Mouse (Mus musculus) MEL (cell line): ENCODE data around the gene Pak7. TPM values are rescaled to one million over a fixed set of nuclear protein-coding genes. Genes with fewer than 3 reads are reported as not detected.

Experiments used
- DNase-seq: peaks from one replicate; pipeline ENCODE4 v3.0.0; 2011; ENCODE audit warnings: low read depth, low spot score
- H3K27ac ChIP-seq: 2 replicates; pipeline ENCODE4 v1.5.1; 2012; ENCODE audit warnings: low read depth, mild to moderate bottlenecking, control low read depth, low read length, moderate library complexity; ENCODE audit not compliant: control insufficient read depth
- H3K27me3 ChIP-seq, 2 experiments: fragments of 150-350 bp in 1 of 2; sonication (generic) in 1 of 2; 2 replicates each; pipeline ENCODE4 v1.6.1; 2012; ENCODE audit warnings: low read length in 2 of 2, mild to moderate bottlenecking in 2 of 2, improper control_type of control experiment in 1 of 2, moderate library complexity in 1 of 2; ENCODE audit not compliant: insufficient read depth in 2 of 2, control insufficient read depth in 1 of 2
- H3K36me3 ChIP-seq, 2 experiments: 2 replicates each; pipeline ENCODE4 v1.6.1; 2012 to 2014; ENCODE audit warnings: low read length in 2 of 2, improper control_type of control experiment in 1 of 2, inconsistent platforms in 1 of 2, mild to moderate bottlenecking in 1 of 2; ENCODE audit not compliant: insufficient read depth in 2 of 2, control insufficient read depth in 1 of 2
- H3K4me1 ChIP-seq, 2 experiments: fragments of 150-350 bp in 1 of 2; sonication (generic) in 1 of 2; 2 replicates each; pipeline ENCODE4 v1.6.1; 2012; ENCODE audit warnings: low read length in 2 of 2, improper control_type of control experiment in 1 of 2, mild to moderate bottlenecking in 1 of 2; ENCODE audit not compliant: insufficient read depth in 2 of 2, control insufficient read depth in 1 of 2
- H3K4me3 ChIP-seq, 2 experiments: fragments of 150-350 bp in 1 of 2; sonication (generic) in 1 of 2; 2 replicates each; pipeline ENCODE4 v1.5.1; 2012; ENCODE audit warnings: low read depth in 2 of 2, low read length in 2 of 2, mild to moderate bottlenecking in 2 of 2, moderate library complexity in 2 of 2, control low read depth in 1 of 2, improper control_type of control experiment in 1 of 2; ENCODE audit not compliant: control insufficient read depth in 1 of 2, insufficient read depth in 1 of 2
- H3K79me2 ChIP-seq: 2 replicates; pipeline ENCODE4 v1.6.1; 2012; ENCODE audit warnings: mild to moderate bottlenecking, low read length, moderate library complexity; ENCODE audit not compliant: control insufficient read depth, poor library complexity, insufficient read depth
- H3K9ac ChIP-seq: 2 replicates; pipeline ENCODE4 v1.6.1; 2012; ENCODE audit warnings: low read depth, mild to moderate bottlenecking, control low read depth, low read length, moderate library complexity; ENCODE audit not compliant: control insufficient read depth, poor library complexity, severe bottlenecking
- H3K9me3 ChIP-seq: fragments of 150-350 bp; sonication (generic); replicated peaks from 2 replicates; pipeline ENCODE4 v1.6.1; 2012; ENCODE audit warnings: mild to moderate bottlenecking, low read length, improper control_type of control experiment, moderate library complexity; ENCODE audit not compliant: insufficient read depth
- CHD1 ChIP-seq: IDR thresholded peaks from 2 replicates; pipeline ENCODE4 v1.6.1; 2012; ENCODE audit warnings: low read depth, mild to moderate bottlenecking, inconsistent platforms, low read length, improper control_type of control experiment
- ETS1 ChIP-seq: IDR thresholded peaks from 2 replicates; pipeline ENCODE4 v1.6.1; 2012; ENCODE audit warnings: low read depth, mild to moderate bottlenecking, inconsistent platforms, low read length, improper control_type of control experiment, moderate library complexity
- HCFC1 ChIP-seq: IDR thresholded peaks from 2 replicates; pipeline ENCODE4 v1.6.1; 2012; ENCODE audit warnings: low read depth, mild to moderate bottlenecking, inconsistent platforms, low read length, improper control_type of control experiment, moderate library complexity
- MAFK ChIP-seq: IDR thresholded peaks from 2 replicates; pipeline ENCODE4 v1.6.1; 2011; ENCODE audit warnings: low read depth, mild to moderate bottlenecking, low read length, improper control_type of control experiment, borderline replicate concordance
- MEF2A ChIP-seq: IDR thresholded peaks from 2 replicates; pipeline ENCODE4 v1.6.1; 2014; ENCODE audit warnings: low read depth, mild to moderate bottlenecking, inconsistent platforms, low read length, improper control_type of control experiment; ENCODE audit not compliant: poor library complexity, insufficient replicate concordance, severe bottlenecking; ENCODE audit errors: extremely low read depth
- MXI1 ChIP-seq: IDR thresholded peaks from 2 replicates; pipeline ENCODE4 v1.6.1; 2011; ENCODE audit warnings: mild to moderate bottlenecking, low read depth, low read length, improper control_type of control experiment
- MYC ChIP-seq: IDR thresholded peaks from 2 replicates; pipeline ENCODE4 v1.6.1; 2011; ENCODE audit warnings: low read depth, mild to moderate bottlenecking, low read length, improper control_type of control experiment, moderate library complexity
- NELFE ChIP-seq: IDR thresholded peaks from 2 replicates; pipeline ENCODE4 v1.6.1; 2011; ENCODE audit warnings: low read depth, low read length, improper control_type of control experiment
- NRF1 ChIP-seq: IDR thresholded peaks from 2 replicates; pipeline ENCODE4 v1.6.1; 2014; ENCODE audit warnings: low read depth, mild to moderate bottlenecking, inconsistent platforms, low read length, improper control_type of control experiment, moderate library complexity; ENCODE audit not compliant: poor library complexity, insufficient read depth, severe bottlenecking
- POLR2AphosphoS2 ChIP-seq: IDR thresholded peaks from 2 replicates; pipeline ENCODE4 v1.6.1; 2011; ENCODE audit warnings: low read length, improper control_type of control experiment
- RAD21 ChIP-seq: IDR thresholded peaks from 2 replicates; pipeline ENCODE4 v1.6.1; 2011; ENCODE audit warnings: mild to moderate bottlenecking, low read depth, low read length, improper control_type of control experiment
- TCF12 ChIP-seq: IDR thresholded peaks from 2 replicates; pipeline ENCODE4 v1.6.1; 2014; ENCODE audit warnings: low read depth, mild to moderate bottlenecking, inconsistent platforms, low read length, improper control_type of control experiment, moderate library complexity
- ZKSCAN1 ChIP-seq: IDR thresholded peaks from 2 replicates; pipeline ENCODE4 v1.6.1; 2012; ENCODE audit warnings: low read depth, mild to moderate bottlenecking, inconsistent platforms, low read length, improper control_type of control experiment, moderate library complexity
- ZMIZ1 ChIP-seq: IDR thresholded peaks from 2 replicates; pipeline ENCODE4 v1.6.1; 2012; ENCODE audit warnings: low read depth, mild to moderate bottlenecking, inconsistent platforms, low read length, improper control_type of control experiment, moderate library complexity
- polyA plus RNA-seq, 2 experiments: library from polyadenylated mRNA; stranded (reverse) in 1 of 2; unstranded in 1 of 2; fragments of >175 nt in 1 of 2; fragments of >200 nt in 1 of 2; gene quantifications; 2 replicates each; pipeline versions ENCODE4 v1.2.1 to v1.2.4; 2012; ENCODE audit warnings: low replicate concordance in 2 of 2, low read depth in 1 of 2; ENCODE audit not compliant: insufficient read length in 2 of 2, insufficient read depth in 1 of 2, missing spikeins in 1 of 2
- total RNA-seq: library from RNA; depleted of rRNA; stranded (reverse); fragments of 300-350 nt; gene quantifications from 2 replicates; pipeline ENCODE4 v1.2.3, GENCODE M21; 2012

The Pak7 gene
- total and polyA plus RNA-seq, 3 experiments, result not detected

- no peaks in the 10 kb centered on the region for H3K9me3 ChIP-seq
- no peak for DNase-seq
- H3K36me3 ChIP-seq, result no peaks in the 10 kb centered on the region
- no peaks in the 10 kb centered on the region for H3K79me2 ChIP-seq
- no peaks in the 10 kb centered on the region for H3K27me3 ChIP-seq
- no peak for TF ChIP-seq ETS1
- no peak for TF ChIP-seq ZKSCAN1
- no peak for TF ChIP-seq NELFE
- TF ChIP-seq POLR2AphosphoS2, result no peak
- TF ChIP-seq ZMIZ1, result no peak
- no peak for TF ChIP-seq MEF2A
- TF ChIP-seq CHD1, result no peak
- no peak for TF ChIP-seq NRF1
- no peak for TF ChIP-seq MXI1
- no peak for TF ChIP-seq MAFK
- TF ChIP-seq RAD21, result no peak
- TF ChIP-seq TCF12, result no peak
- no peaks in the 10 kb centered on the region for H3K4me1 ChIP-seq
- H3K27ac ChIP-seq, result no peak overlapping the region
- no peak overlapping the region for H3K4me3 ChIP-seq
- H3K9ac ChIP-seq, result no peak overlapping the region
These were observed 290.6 kb downstream of the Pak7 start for GRCm38 (mm10) chr2:136097143-136097542.

GRCm38 (mm10) chr2:136095978-136096377 is 291.8 kb downstream of the Pak7 start:
- Histone ChIP-seq H3K4me1 (no peaks in the 10 kb centered on the region), H3K4me3 (no peak overlapping the region), H3K27me3 (no peaks in the 10 kb centered on the region)

GRCm38 (mm10) chr2:136064356-136064755 is 323.4 kb downstream of the Pak7 start:
- Histone ChIP-seq H3K4me1 (no peaks in the 10 kb centered on the region), H3K9me3 (no peaks in the 10 kb centered on the region), H3K36me3 (no peaks in the 10 kb centered on the region), H3K9ac (no peak overlapping the region), H3K79me2 (no peaks in the 10 kb centered on the region), H3K4me3 (no peak overlapping the region), H3K27ac (no peak overlapping the region), H3K27me3 (no peaks in the 10 kb centered on the region)
- DNase-seq, result no peak
- TF ChIP-seq HCFC1 (no peak), ETS1 (no peak)

More at GRCm38 (mm10) chr2:136095978-136096377, 291.8 kb downstream of the Pak7 start:
- Histone ChIP-seq H3K27ac (no peak overlapping the region), H3K36me3 (no peaks in the 10 kb centered on the region), H3K79me2 (no peaks in the 10 kb centered on the region), H3K9ac (no peak overlapping the region), H3K9me3 (no peaks in the 10 kb centered on the region)
- no peak for DNase-seq
- TF ChIP-seq MYC, result no peak
- TF ChIP-seq MEF2A, result no peak
